Mouse (Mus musculus) cerebellum, adult 2 months (tissue): ENCODE results near the gene Baiap2l1. TPM values are rescaled to one million over a fixed set of nuclear protein-coding genes. Genes with fewer than 3 reads are reported as not detected.

Experiments used
- DNase-seq, 2 experiments: peaks; one replicate each; pipeline ENCODE4 v3.0.0; 2021
- H3K27ac ChIP-seq: fragments of 200-500 bp; 2 replicates; pipeline ENCODE4 v1.5.1; 2012; ENCODE audit warnings: low read length, control low read depth, inconsistent platforms; ENCODE audit not compliant: insufficient read depth
- H3K27me3 ChIP-seq: fragments of 200-500 bp; 2 replicates; pipeline ENCODE4 v1.6.1; 2012; ENCODE audit warnings: inconsistent platforms, mild to moderate bottlenecking, low read length, moderate library complexity; ENCODE audit not compliant: control insufficient read depth, insufficient read depth
- H3K4me1 ChIP-seq: fragments of 200-500 bp; 2 replicates; pipeline ENCODE4 v1.6.1; 2011; ENCODE audit warnings: low read length; ENCODE audit not compliant: control insufficient read depth, insufficient read depth
- H3K4me3 ChIP-seq: fragments of 200-500 bp; replicated peaks from 2 replicates; pipeline ENCODE3; 2011; ENCODE audit warnings: mild to moderate bottlenecking, low read depth, low read length, control low read depth; ENCODE audit not compliant: insufficient read depth
- CTCF ChIP-seq: fragments of 200-500 bp; IDR thresholded peaks from 2 replicates; pipeline ENCODE4 v1.5.1; 2011; ENCODE audit warnings: low read depth, mild to moderate bottlenecking, control low read depth, low read length, moderate library complexity, borderline replicate concordance; ENCODE audit not compliant: insufficient read depth
- POLR2A ChIP-seq: fragments of 200-500 bp; IDR thresholded peaks from 2 replicates; pipeline ENCODE4 v1.6.1; 2011; ENCODE audit warnings: low read length, control low read depth, borderline replicate concordance; ENCODE audit not compliant: insufficient read depth
- WGBS: fragments of 180-500 bp; shearing (Covaris S2); methylation state at CpG from one replicate; pipeline ENCODE4 v1.1.7; 2018; 5-methylcytosine and 5-hydroxymethylcytosine counted together
- polyA plus RNA-seq: library from polyadenylated mRNA; depleted of rRNA; stranded (reverse); fragments of >200 nt; gene quantifications from 2 replicates; pipeline ENCODE4 v1.2.3, GENCODE M21; 2012

Baiap2l1 gene
- polyA plus RNA-seq, 1 experiment, result 0.34 TPM

GRCm38 (mm10) chr5:144288391-144288790 is 69.5 kb downstream of the Baiap2l1 start:
- Histone ChIP-seq H3K4me1 (no peaks in the 10 kb centered on the region), H3K4me3 (no peak overlapping the region), H3K27ac (no peak overlapping the region), H3K27me3 (no peaks in the 10 kb centered on the region)
- TF ChIP-seq CTCF (no peak), POLR2A (no peak)
- WGBS, result 87% methylated on average over 9 of the region's 9 CpGs
- DNase-seq, result no peak

- peaks cover 5% of the 10 kb centered on the region for H3K4me1 ChIP-seq
- DNase-seq, result no peak
- TF ChIP-seq POLR2A, result no peak
- no peak for TF ChIP-seq CTCF
- 82% methylated on average over 3 of the region's 3 CpGs for WGBS
- H3K4me3 ChIP-seq, result no peak overlapping the region
- no peak overlapping the region for H3K27ac ChIP-seq
- no peaks in the 10 kb centered on the region for H3K27me3 ChIP-seq
These were observed 70.6 kb downstream of the Baiap2l1 start for GRCm38 (mm10) chr5:144287267-144287820.

DNA sequence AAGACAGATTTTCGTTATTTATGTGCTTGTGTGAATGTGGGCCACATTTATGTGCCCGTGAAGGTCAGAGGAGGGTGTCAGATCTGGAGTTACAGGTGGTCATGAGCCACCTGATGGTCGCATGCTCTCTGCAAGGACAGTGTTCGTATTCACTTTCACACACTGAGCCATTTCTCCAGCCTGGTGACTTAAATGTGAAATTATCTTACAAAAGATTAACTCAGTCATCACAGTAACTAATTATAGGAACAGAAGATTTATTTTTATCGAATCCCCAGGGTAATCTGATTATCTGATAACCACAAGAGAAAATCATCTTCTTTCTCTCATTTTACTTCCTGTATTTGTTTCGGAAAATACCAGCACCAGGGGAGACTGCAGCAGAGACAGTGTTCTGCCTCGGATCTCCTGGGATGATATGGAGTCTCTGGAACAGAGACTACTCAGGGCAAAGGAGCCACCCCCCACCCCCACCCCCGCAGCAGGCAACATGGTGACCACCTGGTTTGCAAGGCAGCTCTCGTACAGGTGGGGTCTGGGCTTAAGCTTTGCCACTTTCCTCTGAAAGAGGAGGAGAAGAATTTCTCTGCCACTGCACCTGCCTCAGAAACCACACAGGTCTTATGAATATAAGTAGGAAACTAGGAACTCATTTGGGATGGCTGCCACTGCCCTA is 71.2 kb downstream of the Baiap2l1 start:
- 81% methylated on average over 9 of the region's 9 CpGs for whole genome bisulfite sequencing
- DNase-seq, result no peak
- Histone ChIP-seq H3K4me3 (no peak overlapping the region), H3K4me1 (peaks cover 5% of the 10 kb centered on the region), H3K27me3 (no peaks in the 10 kb centered on the region), H3K27ac (no peak overlapping the region)
- TF ChIP-seq CTCF, result no peak
- no peak for TF ChIP-seq POLR2A

GRCm38 (mm10) chr5:144284599-144284998 is 73.3 kb downstream of the Baiap2l1 start:
- WGBS, result 89% methylated on average over 5 of the region's 5 CpGs
- no peak for DNase-seq
- H3K27me3 ChIP-seq, result no peaks in the 10 kb centered on the region

GRCm38 (mm10) chr5:144283551-144284031 is 74.3 kb downstream of the Baiap2l1 start:
- 58% methylated on average over 8 of the region's 8 CpGs for WGBS
- H3K27me3 ChIP-seq, result no peaks in the 10 kb centered on the region
- peaks cover 5% of the 10 kb centered on the region for H3K4me1 ChIP-seq
- TF ChIP-seq POLR2A (no peak), CTCF (no peak)
- no peak overlapping the region for H3K4me3 ChIP-seq
- no peak for DNase-seq
- H3K27ac ChIP-seq, result no peak overlapping the region

More at GRCm38 (mm10) chr5:144284599-144284998, 73.3 kb downstream of the Baiap2l1 start:
- TF ChIP-seq CTCF (no peak), POLR2A (no peak)
- peaks cover 5% of the 10 kb centered on the region for H3K4me1 ChIP-seq
- no peak overlapping the region for H3K4me3 ChIP-seq
- H3K27ac ChIP-seq, result no peak overlapping the region

DNA sequence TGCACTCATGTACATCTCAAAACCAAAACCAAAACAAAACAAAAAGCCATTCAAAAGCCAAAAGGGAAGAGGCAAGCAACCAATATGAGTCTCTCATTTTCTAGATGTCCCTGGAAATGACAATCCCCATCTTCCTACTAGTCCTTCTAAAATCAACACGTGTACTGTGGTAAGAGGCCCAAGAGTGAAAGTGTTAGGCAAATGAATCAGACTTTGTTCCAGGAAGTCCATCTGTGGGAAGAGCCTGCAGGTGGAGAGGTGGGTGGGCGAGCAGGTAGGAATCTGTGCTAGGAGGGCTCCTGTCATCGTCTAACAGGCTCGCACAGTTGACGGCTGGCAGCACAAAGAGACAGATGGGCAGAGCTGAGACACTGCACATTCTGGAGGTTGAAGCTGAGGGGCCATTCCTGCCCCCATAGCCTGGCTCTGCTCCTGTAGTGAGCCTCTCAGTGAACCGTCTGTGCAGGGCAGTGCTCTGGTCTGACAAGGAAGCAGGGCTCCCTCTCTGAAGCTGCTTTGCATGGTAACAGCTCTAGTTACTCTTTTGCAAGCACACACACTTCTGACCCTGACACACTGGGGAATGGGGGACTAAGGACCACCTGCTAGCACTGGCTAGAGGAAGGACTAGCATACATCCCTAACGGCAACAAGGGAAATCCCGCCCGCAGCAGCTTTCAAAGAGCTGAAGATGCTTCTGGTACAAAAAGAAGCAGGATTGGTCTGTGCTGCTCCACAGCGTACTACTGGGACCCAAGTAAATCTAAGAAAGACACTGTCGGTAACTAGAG is 75.2 kb downstream of the Baiap2l1 start:
- H3K27ac ChIP-seq, result no peak overlapping the region
- no peak for DNase-seq
- no peaks in the 10 kb centered on the region for H3K27me3 ChIP-seq
- peaks cover 5% of the 10 kb centered on the region for H3K4me1 ChIP-seq
- 42% methylated on average over 11 of the region's 11 CpGs for WGBS
- H3K4me3 ChIP-seq, result no peak overlapping the region
- TF ChIP-seq POLR2A (no peak), CTCF (no peak)

GRCm38 (mm10) chr5:144279926-144280325 is 78.0 kb downstream of the Baiap2l1 start:
- no peaks in the 10 kb centered on the region for H3K27me3 ChIP-seq
- H3K4me3 ChIP-seq, result no peak overlapping the region
- H3K27ac ChIP-seq, result no peak overlapping the region
- 97% methylated on average over 13 of the region's 13 CpGs for WGBS
- no peak for DNase-seq
- TF ChIP-seq POLR2A (no peak), CTCF (no peak)
- peaks cover 5% of the 10 kb centered on the region for H3K4me1 ChIP-seq
